Mouse (Mus musculus): ENCODE results near the gene Nme4.
"Not testable (repeated sequence)": the region's sequence is repeated elsewhere in the genome, so short reads cannot be mapped to it uniquely, and the experiment has no call there.

The Nme4 gene

GRCm38 (mm10) chr17:26114061-26114460 is 18.7 kb upstream of the Nme4 start:
- no peak for DNase-seq

- DNase-seq: peak; percentile 87
Measured at GRCm38 (mm10) chr17:26113181-26113948, 18.0 kb upstream of the Nme4 start, which contains the start of gene Tmem8. Gene Tmem8, plus strand, starts transcription at chr17:26113299.

GRCm38 (mm10) chr17:26112751-26113150 is 17.3 kb upstream of the Nme4 start:
- DNase-seq: no peak

GRCm38 (mm10) chr17:26111722-26112121 is 16.3 kb upstream of the Nme4 start:
- DNase-seq: no peak

- no peak for DNase-seq
Measured at GRCm38 (mm10) chr17:26111024-26111423, 15.6 kb upstream of the Nme4 start.

- DNase-seq: no peak
Measured at GRCm38 (mm10) chr17:26110156-26110555, 14.8 kb upstream of the Nme4 start.

GRCm38 (mm10) chr17:26105619-26106018 is 10.2 kb upstream of the Nme4 start:
- no peak for DNase-seq

GRCm38 (mm10) chr17:26101478-26101877 is 6.1 kb upstream of the Nme4 start:
- DNase-seq: no peak

GRCm38 (mm10) chr17:26100166-26100565 is 4.8 kb upstream of the Nme4 start:
- no peak for DNase-seq

- not testable (repeated sequence) for DNase-seq
Measured at GRCm38 (mm10) chr17:26099316-26099715, 3.9 kb upstream of the Nme4 start.

- DNase-seq: no peak
Measured at GRCm38 (mm10) chr17:26098461-26098860, 3.1 kb upstream of the Nme4 start.

GRCm38 (mm10) chr17:26094531-26095110 is 781 bp downstream of the Nme4 start:
- DNase-seq: no peak

GRCm38 (mm10) chr17:26089905-26090632 is 5.3 kb downstream of the Nme4 start, which contains the start of gene Decr2:
Gene Decr2, minus strand, starts transcription at chr17:26090337.
- peak; percentile 87 for DNase-seq

- no peak for DNase-seq
Measured at GRCm38 (mm10) chr17:26087059-26087564, 8.3 kb downstream of the Nme4 start.

GRCm38 (mm10) chr17:26080867-26081266 is 14.5 kb downstream of the Nme4 start:
- no peak for DNase-seq

- DNase-seq: no peak
Measured at GRCm38 (mm10) chr17:26078851-26079250, 16.6 kb downstream of the Nme4 start.

GRCm38 (mm10) chr17:26075246-26075645 is 20.2 kb downstream of the Nme4 start:
- DNase-seq: no peak

GRCm38 (mm10) chr17:26070136-26070535 is 25.3 kb downstream of the Nme4 start:
- no peak for DNase-seq

GRCm38 (mm10) chr17:26068831-26069739 is 26.3 kb downstream of the Nme4 start, which contains the start of gene Rab11fip3:
Gene Rab11fip3, minus strand, starts transcription at chr17:26069555.
- DNase-seq: peak; percentile 85

- DNase-seq: peak; percentile 66
Measured at GRCm38 (mm10) chr17:26068024-26068830, 27.2 kb downstream of the Nme4 start.

GRCm38 (mm10) chr17:26066488-26067020 is 28.8 kb downstream of the Nme4 start:
- no peak for DNase-seq

Data from cerebellum, adult 9-11 months (tissue).